Mouse (Mus musculus) erythroblast, embryonic 14.5 days (primary cell): Measurements from ENCODE around the gene Uba6. TPM values are rescaled to one million over a fixed set of nuclear protein-coding genes. Genes with fewer than 3 reads are reported as not detected.

Experiments used
- H3K27me3 ChIP-seq: 2 replicates; pipeline ENCODE4 v1.6.1; 2012; ENCODE audit warnings: inconsistent platforms; ENCODE audit not compliant: control insufficient read depth
- H3K36me3 ChIP-seq: 2 replicates; pipeline ENCODE4 v1.6.1; 2012; ENCODE audit warnings: mild to moderate bottlenecking, inconsistent platforms; ENCODE audit not compliant: control insufficient read depth
- H3K4me1 ChIP-seq: 2 replicates; pipeline ENCODE4 v1.6.1; 2012; ENCODE audit warnings: inconsistent platforms; ENCODE audit not compliant: control insufficient read depth
- H3K4me3 ChIP-seq: replicated peaks from 2 replicates; pipeline ENCODE3; 2012; ENCODE audit warnings: moderate library complexity, mild to moderate bottlenecking, inconsistent platforms
- H3K9me3 ChIP-seq: 2 replicates; pipeline ENCODE4 v1.6.1; 2012; ENCODE audit warnings: low read length, inconsistent platforms, mixed read lengths; ENCODE audit not compliant: control insufficient read depth
- GATA1 ChIP-seq: IDR thresholded peaks from 2 replicates; pipeline ENCODE4 v1.6.1; 2012; ENCODE audit warnings: low read length, inconsistent platforms, mixed read lengths
- TAL1 ChIP-seq: IDR thresholded peaks from 3 replicates; pipeline ENCODE4 v1.6.1; 2012; ENCODE audit warnings: low read length, inconsistent platforms, mixed read lengths
- polyA plus RNA-seq: library from polyadenylated mRNA; stranded (reverse); fragments of >175 nt; gene quantifications from 2 replicates; pipeline ENCODE4 v1.2.3, GENCODE M21; 2012

The Uba6 gene
- under 0.01 and 0.01 TPM in 2 replicates for polyA plus RNA-seq

GRCm38 (mm10) chr5:86172449-86173161, at the start of gene Uba6:
Uba6 (minus strand) TSS chr5:86172803.
- TF ChIP-seq TAL1 (no peak), GATA1 (no peak)
- H3K4me1 ChIP-seq = peaks cover 27% of the 10 kb centered on the region
- H3K4me3 ChIP-seq = peak within 1 kb of the TSS; percentile 93
- H3K27me3 ChIP-seq = peaks cover 8% of the 10 kb centered on the region; the same call in 1 of the 2 replicates
- H3K36me3 ChIP-seq = peaks cover 13% of the 10 kb centered on the region
- H3K9me3 ChIP-seq = no peaks in the 10 kb centered on the region

DNA sequence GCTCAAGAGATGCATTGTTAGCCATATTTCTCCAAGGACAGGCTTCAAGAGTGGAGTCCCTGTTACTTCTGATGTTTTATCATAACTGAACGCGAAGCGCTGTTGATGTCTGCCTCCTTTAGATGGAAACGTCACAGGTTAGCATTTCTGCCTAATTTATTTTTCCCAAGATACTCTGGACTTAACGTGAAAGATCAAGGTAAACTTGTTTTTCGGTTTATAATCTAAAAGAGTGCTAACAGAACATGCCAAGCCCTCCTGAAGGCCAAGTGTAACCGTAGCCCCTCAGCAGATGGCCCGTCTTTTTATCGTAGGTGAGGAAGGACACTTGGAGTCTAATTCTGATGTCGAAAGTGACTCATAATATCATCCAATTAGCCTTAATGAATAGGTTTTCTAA, 25.2 kb upstream of the Uba6 start, which contains the start of gene Gnrhr:
TSS of gene Gnrhr (minus strand) at position 101 of the 400 bp plus-strand sequence.
- no peaks in the 10 kb centered on the region for H3K27me3 ChIP-seq
- TF ChIP-seq TAL1 = no peak
- no peak for TF ChIP-seq GATA1

GRCm38 (mm10) chr5:86191356-86191755, 18.8 kb upstream of the Uba6 start:
- TF ChIP-seq TAL1 = no peak
- no peak for TF ChIP-seq GATA1

More for the DNA sequence above, 25.2 kb upstream of the Uba6 start, which contains the start of gene Gnrhr:
- Histone ChIP-seq H3K4me1 (no peaks in the 10 kb centered on the region), H3K9me3 (no peaks in the 10 kb centered on the region), H3K4me3 (no peak within 1 kb of the TSS), H3K36me3 (no peaks in the 10 kb centered on the region)

DNA sequence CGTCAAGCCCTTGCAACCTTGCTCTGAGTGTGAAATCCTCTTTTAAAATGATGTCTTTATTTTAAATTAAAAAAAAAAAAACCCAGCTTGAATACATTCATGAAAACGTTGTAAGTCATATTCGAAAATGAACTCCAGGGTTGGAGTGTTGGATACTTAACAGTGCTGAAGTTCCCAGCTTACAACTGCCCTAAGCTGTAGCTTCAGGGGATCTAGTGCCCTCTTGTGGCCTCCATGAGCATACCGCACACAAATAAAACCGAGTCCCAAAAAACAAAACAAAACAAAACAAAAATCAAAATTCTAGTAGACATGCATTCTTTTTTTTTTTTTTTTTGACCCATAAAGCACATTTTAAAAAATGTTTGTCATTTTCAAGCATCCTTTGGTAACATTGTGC, 18.2 kb upstream of the Uba6 start:
- Histone ChIP-seq H3K4me1 (no peaks in the 10 kb centered on the region), H3K4me3 (no peak overlapping the region), H3K9me3 (no peaks in the 10 kb centered on the region), H3K36me3 (no peaks in the 10 kb centered on the region), H3K27me3 (no peaks in the 10 kb centered on the region)
- TF ChIP-seq TAL1 (no peak), GATA1 (no peak)

More at GRCm38 (mm10) chr5:86191356-86191755, 18.8 kb upstream of the Uba6 start:
- no peaks in the 10 kb centered on the region for H3K27me3 ChIP-seq
- H3K36me3 ChIP-seq = no peaks in the 10 kb centered on the region
- no peaks in the 10 kb centered on the region for H3K4me1 ChIP-seq
- no peaks in the 10 kb centered on the region for H3K9me3 ChIP-seq
- H3K4me3 ChIP-seq = no peak overlapping the region

DNA sequence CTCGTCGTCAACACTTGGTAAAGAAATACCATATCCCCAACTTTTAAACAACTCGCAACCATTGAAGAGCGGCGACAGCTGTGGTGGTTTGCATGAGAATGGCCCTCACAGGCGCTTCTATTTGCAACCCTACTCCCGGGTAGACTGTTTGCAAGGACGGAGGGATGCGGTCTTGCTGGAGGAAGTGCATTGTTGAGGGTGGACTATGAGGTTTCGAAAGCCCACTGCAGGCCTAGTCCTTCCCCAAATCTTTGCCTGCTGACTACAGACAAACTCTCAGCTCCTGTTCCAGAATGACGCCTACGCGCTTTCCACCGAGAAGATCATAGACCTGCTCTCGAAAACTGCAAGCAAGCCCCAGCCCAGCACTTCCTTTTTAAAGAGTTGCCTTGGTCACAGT, 17.7 kb upstream of the Uba6 start:
- Histone ChIP-seq H3K4me1 (no peaks in the 10 kb centered on the region), H3K4me3 (no peak overlapping the region), H3K9me3 (no peaks in the 10 kb centered on the region), H3K27me3 (no peaks in the 10 kb centered on the region), H3K36me3 (no peaks in the 10 kb centered on the region)
- no peak for TF ChIP-seq GATA1
- TF ChIP-seq TAL1 = no peak

DNA sequence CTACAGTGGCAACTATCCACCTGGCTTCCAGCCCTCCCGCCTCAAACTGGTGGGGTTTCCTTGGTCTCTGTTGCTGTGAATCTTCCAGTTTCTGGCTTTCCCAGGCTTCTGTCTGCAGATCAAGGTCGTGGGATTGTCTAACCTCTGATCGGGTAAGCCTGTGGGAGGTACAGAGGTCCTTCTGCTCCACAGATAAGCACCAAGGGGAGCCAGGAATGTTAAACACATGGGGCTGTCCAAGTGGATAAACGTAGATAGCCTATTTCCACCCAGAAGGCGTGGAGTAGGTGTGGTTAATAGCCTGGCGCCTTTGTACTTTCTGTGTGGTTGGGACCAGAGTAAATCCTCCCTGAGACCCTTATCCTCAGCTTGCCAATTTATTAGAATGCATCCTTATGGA, 14.8 kb upstream of the Uba6 start:
- Histone ChIP-seq H3K9me3 (no peaks in the 10 kb centered on the region), H3K4me1 (no peaks in the 10 kb centered on the region), H3K27me3 (no peaks in the 10 kb centered on the region), H3K4me3 (no peak overlapping the region), H3K36me3 (no peaks in the 10 kb centered on the region)
- TF ChIP-seq TAL1 = no peak
- TF ChIP-seq GATA1 = no peak

DNA sequence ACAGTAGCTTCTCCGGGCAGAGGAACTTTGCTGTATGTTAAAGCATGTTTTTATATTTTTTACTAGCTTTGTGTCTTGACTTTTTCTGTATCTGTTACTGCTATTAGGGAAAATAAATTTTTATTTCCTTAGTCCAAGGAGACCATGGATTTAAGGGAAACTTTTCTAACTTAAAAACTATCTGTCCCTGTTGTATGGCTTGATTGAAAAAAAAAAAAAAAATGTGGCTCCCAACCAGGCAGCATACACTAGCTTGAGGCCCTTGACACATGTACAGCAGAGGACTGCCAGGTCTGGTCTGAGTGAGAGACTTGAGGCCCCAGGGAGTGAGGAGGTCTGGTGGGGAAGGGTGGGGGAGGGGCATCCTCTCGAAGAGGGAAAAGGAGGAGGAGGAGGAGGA, 1.2 kb upstream of the Uba6 start:
- H3K9me3 ChIP-seq = no peaks in the 10 kb centered on the region
- no peak for TF ChIP-seq GATA1
- no peak for TF ChIP-seq TAL1
- H3K27me3 ChIP-seq = peaks cover 8% of the 10 kb centered on the region; the same call in 1 of the 2 replicates
- no peak overlapping the region for H3K4me3 ChIP-seq
- H3K36me3 ChIP-seq = peaks cover 7% of the 10 kb centered on the region
- peaks cover 27% of the 10 kb centered on the region for H3K4me1 ChIP-seq

- Histone ChIP-seq H3K4me3 (peak overlapping the region; percentile 93), H3K4me1 (peaks cover 27% of the 10 kb centered on the region), H3K9me3 (no peaks in the 10 kb centered on the region), H3K27me3 (peaks cover 8% of the 10 kb centered on the region; the same call in 1 of the 2 replicates), H3K36me3 (peaks cover 15% of the 10 kb centered on the region)
- TF ChIP-seq TAL1 = no peak
- TF ChIP-seq GATA1 = no peak
Measured at GRCm38 (mm10) chr5:86172088-86172448, 535 bp downstream of the Uba6 start.

- H3K27me3 ChIP-seq = no peaks in the 10 kb centered on the region
- no peaks in the 10 kb centered on the region for H3K9me3 ChIP-seq
- H3K4me3 ChIP-seq = no peak overlapping the region
- no peaks in the 10 kb centered on the region for H3K4me1 ChIP-seq
- TF ChIP-seq TAL1 = no peak
- TF ChIP-seq GATA1 = no peak
- H3K36me3 ChIP-seq = peaks cover 31% of the 10 kb centered on the region
Measured at GRCm38 (mm10) chr5:86129828-86130227, 42.8 kb downstream of the Uba6 start.

GRCm38 (mm10) chr5:86128749-86129148, 43.9 kb downstream of the Uba6 start:
- Histone ChIP-seq H3K36me3 (peaks cover 27% of the 10 kb centered on the region), H3K27me3 (no peaks in the 10 kb centered on the region), H3K4me3 (no peak overlapping the region), H3K9me3 (no peaks in the 10 kb centered on the region), H3K4me1 (no peaks in the 10 kb centered on the region)
- TF ChIP-seq GATA1 (no peak), TAL1 (no peak)
